Mouse (Mus musculus) forebrain, embryonic 12.5 days (tissue): ENCODE data around the gene Cd200r4. TPM values are rescaled to one million over a fixed set of nuclear protein-coding genes. Genes with fewer than 3 reads are reported as not detected.

Experiments
- polyA plus RNA-seq: library from polyadenylated mRNA; unstranded; fragments of >200 nt; fragmentation: Nextera tagmentation; extraction: Ambion mirVana; gene quantifications from 2 replicates; pipeline ENCODE4 v1.2.1, GENCODE M21; 2016

The Cd200r4 gene
- polyA plus RNA-seq, 1 experiment from 2014 or later = 0.26 TPM

Other genes starting within 250 kb of the Cd200r4 start
- 9.9 and 10.4 TPM in 2 replicates for gene Nepro, start 87.4 kb upstream of the Cd200r4 start, polyA plus RNA-seq
- 33.1 and 36.8 TPM in 2 replicates for gene Gtpbp8, start 65.4 kb upstream of the Cd200r4 start, polyA plus RNA-seq
- 0.47 and 0.49 TPM in 2 replicates for gene Cd200r1, start 46.0 kb upstream of the Cd200r4 start, polyA plus RNA-seq
- gene Cd200r2, start 55.4 kb downstream of the Cd200r4 start, polyA plus RNA-seq = not detected in 2 replicates
- gene Cd200r3, start 131.9 kb downstream of the Cd200r4 start, polyA plus RNA-seq = not detected in 2 replicates